In the genomic region with DNA sequence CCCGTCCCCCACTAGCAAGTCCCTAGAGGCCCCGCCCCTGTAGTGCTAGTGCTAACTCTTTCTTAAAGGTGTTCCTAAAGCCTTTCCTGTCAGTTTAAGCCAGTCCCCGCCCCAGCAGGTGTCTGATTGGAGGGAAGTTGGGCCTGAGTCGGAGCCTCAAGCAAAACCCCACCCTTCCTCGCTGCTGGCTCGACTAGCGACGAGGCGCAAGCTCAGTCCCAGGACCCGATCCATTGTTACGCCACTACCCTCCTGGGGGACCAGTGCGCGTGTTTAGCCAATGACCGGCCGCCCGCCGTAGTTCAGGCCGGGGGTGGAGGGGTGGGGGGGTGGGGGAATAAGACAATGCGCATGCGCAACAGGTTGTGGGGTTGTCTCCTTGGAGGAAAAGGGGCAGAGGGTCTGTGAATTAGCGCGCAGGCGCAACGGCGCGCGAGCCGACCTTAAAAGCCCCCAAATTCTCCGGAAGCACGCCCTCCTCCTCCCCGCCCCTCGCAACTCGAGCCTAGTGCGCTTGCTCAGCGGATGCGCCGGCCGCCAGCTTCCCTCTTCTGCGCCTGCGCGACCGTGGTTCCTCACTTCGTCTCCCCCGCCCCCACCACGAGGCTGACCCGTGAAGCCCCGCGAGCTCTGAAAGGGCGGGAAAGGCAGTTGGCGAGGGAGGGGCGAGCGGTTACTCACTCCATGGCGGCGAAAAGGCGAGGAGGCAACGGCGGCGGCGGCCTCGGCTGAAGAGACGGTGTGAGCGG, we compare ENCODE assay signal across 8 mouse cellular contexts. TPM values are rescaled to one million over a fixed set of nuclear protein-coding genes. Genes with fewer than 3 reads are reported as not detected.
DNase-seq lines count a peak whose midpoint lies in the region; ATAC-seq and TF ChIP-seq lines count a peak whose summit lies in the region.

A gene (plus strand): TSS at position 368 of the 749 bp plus-strand sequence.
A gene (plus strand): TSS at position 667 of the 749 bp plus-strand sequence.

- no peaks in the 10 kb centered on the region for H3K9me3 ChIP-seq in E14TG2a.4 (ENCODE audit: low read length)
- no peaks in the 10 kb centered on the region for H3K9me3 ChIP-seq in forebrain, embryonic 12.5 days
- no peaks in the 10 kb centered on the region for H3K9me3 ChIP-seq in heart, postnatal 0 days (replicated peaks; ENCODE audit: control insufficient read depth, low read length)
- no peaks in the 10 kb centered on the region for H3K9me3 ChIP-seq in liver, embryonic 16.5 days (replicated peaks; ENCODE audit: control insufficient read depth, low read length)
- H3K9me3 ChIP-seq in neural tube, embryonic 13.5 days, result no peaks in the 10 kb centered on the region

- peak; percentile 95 for ATAC-seq in forebrain, embryonic 12.5 days (ENCODE audit: low FRiP score)
- ATAC-seq in heart, postnatal 0 days (ENCODE audit: insufficient read depth, low read depth), result peak; percentile 90
- peak; percentile 85 for ATAC-seq in liver, embryonic 16.5 days (ENCODE audit: low read depth)
- peak; percentile 94 for ATAC-seq in neural tube, embryonic 13.5 days (ENCODE audit: low read depth)

- TF ChIP-seq EP300 in heart, postnatal 0 days (IDR thresholded peaks at IDR 0.05; ENCODE audit: low read depth), result peak; percentile 84; the same call in 1 of the 2 replicates

- H3K36me3 ChIP-seq in E14TG2a.4 (ENCODE audit: insufficient read depth, low read length), result peaks cover 59% of the 10 kb centered on the region
- peaks cover 36% of the 10 kb centered on the region for H3K36me3 ChIP-seq in forebrain, embryonic 12.5 days (replicated peaks)
- peaks cover 12% of the 10 kb centered on the region; the same call in 1 of the 2 replicates for H3K36me3 ChIP-seq in heart, postnatal 0 days (replicated peaks; ENCODE audit: control insufficient read depth, insufficient read depth, low read length)
- H3K36me3 ChIP-seq in liver, embryonic 16.5 days (ENCODE audit: control insufficient read depth, insufficient read depth), result peaks cover 7% of the 10 kb centered on the region; the same call in 1 of the 2 replicates
- peaks cover 4% of the 10 kb centered on the region; the same call in 1 of the 2 replicates for H3K36me3 ChIP-seq in neural tube, embryonic 13.5 days
- H3K36me3 ChIP-seq in testis, adult 2 months (ENCODE audit: control insufficient read depth, insufficient read depth, low read length), result peaks cover 3% of the 10 kb centered on the region; the same call in 1 of the 2 replicates

- WGBS in forebrain, embryonic 12.5 days, result under 1% methylated on average over 62 of the region's 62 CpGs
- 0% methylated on average over 47 of the region's 62 CpGs for WGBS in heart, postnatal 0 days
- under 1% methylated on average over 62 of the region's 62 CpGs for WGBS in liver, embryonic 16.5 days (ENCODE audit: insufficient replicate concordance)
- under 1% methylated on average over 62 of the region's 62 CpGs for WGBS in neural tube, embryonic 13.5 days

- peak within 1 kb of the TSS; percentile 90 for H3K4me2 ChIP-seq in forebrain, embryonic 12.5 days
- peak within 1 kb of the TSS; percentile 85 for H3K4me2 ChIP-seq in heart, postnatal 0 days (ENCODE audit: low read depth, low read length)
- peak within 1 kb of the TSS; percentile 82 for H3K4me2 ChIP-seq in liver, embryonic 16.5 days (ENCODE audit: low read depth, low read length)
- peak within 1 kb of the TSS; percentile 69 for H3K4me2 ChIP-seq in neural tube, embryonic 13.5 days

- no peaks in the 10 kb centered on the region for H3K27me3 ChIP-seq in E14TG2a.4 (ENCODE audit: insufficient read depth, low read length)
- no peaks in the 10 kb centered on the region for H3K27me3 ChIP-seq in forebrain, embryonic 12.5 days
- no peaks in the 10 kb centered on the region for H3K27me3 ChIP-seq in heart, postnatal 0 days (ENCODE audit: control insufficient read depth, insufficient read depth, low read length)
- H3K27me3 ChIP-seq in liver, embryonic 16.5 days (ENCODE audit: control insufficient read depth, insufficient read depth, low read depth, low read length), result no peaks in the 10 kb centered on the region
- no peaks in the 10 kb centered on the region for H3K27me3 ChIP-seq in neural tube, embryonic 13.5 days
- H3K27me3 ChIP-seq in testis, adult 2 months (ENCODE audit: control insufficient read depth, insufficient read depth, low read length), result no peaks in the 10 kb centered on the region

- TF ChIP-seq POLR2A in testis, adult 2 months (IDR thresholded peaks at IDR 0.05; ENCODE audit: control insufficient read depth, low read depth, low read length), result peak; percentile 91

- no peak for TF ChIP-seq CTCF in E14TG2a.4 (conservative IDR thresholded peaks at IDR 0.05; ENCODE audit: low read length)
- no peak for TF ChIP-seq CTCF in heart, postnatal 0 days (IDR thresholded peaks at IDR 0.05; ENCODE audit: low read depth)
- TF ChIP-seq CTCF in testis, adult 2 months (IDR thresholded peaks at IDR 0.05; ENCODE audit: control insufficient read depth, insufficient read depth, insufficient replicate concordance, low read depth, low read length), result no peak

- peak within 1 kb of the TSS; percentile 98 for H3K27ac ChIP-seq in forebrain, embryonic 12.5 days
- peak within 1 kb of the TSS; percentile 98 for H3K27ac ChIP-seq in heart, postnatal 0 days (ENCODE audit: low read depth)
- peak within 1 kb of the TSS; percentile 96 for H3K27ac ChIP-seq in liver, embryonic 16.5 days (ENCODE audit: low read length)
- peak within 1 kb of the TSS; percentile 94 for H3K27ac ChIP-seq in neural tube, embryonic 13.5 days (replicated peaks)
- H3K27ac ChIP-seq in testis, adult 2 months (ENCODE audit: control insufficient read depth, insufficient read depth, low read depth, low read length), result peak within 1 kb of the TSS; percentile 100

- H3K9ac ChIP-seq in forebrain, embryonic 12.5 days, result peak within 1 kb of the TSS; percentile 87
- peak within 1 kb of the TSS; percentile 89 for H3K9ac ChIP-seq in heart, postnatal 0 days (replicated peaks; ENCODE audit: low read depth, low read length)
- peak within 1 kb of the TSS; percentile 97 for H3K9ac ChIP-seq in liver, embryonic 16.5 days (ENCODE audit: low read depth, low read length)
- peak within 1 kb of the TSS; percentile 93 for H3K9ac ChIP-seq in neural tube, embryonic 13.5 days

- peak within 1 kb of the TSS; percentile 96 for H3K4me3 ChIP-seq in E14TG2a.4 (replicated peaks; ENCODE audit: low read length)
- peak within 1 kb of the TSS; percentile 86 for H3K4me3 ChIP-seq in forebrain, embryonic 12.5 days (replicated peaks)
- peak within 1 kb of the TSS; percentile 78 for H3K4me3 ChIP-seq in heart, postnatal 0 days (ENCODE audit: low read depth, low read length)
- H3K4me3 ChIP-seq in liver, embryonic 16.5 days (ENCODE audit: low read depth, low read length), result peak within 1 kb of the TSS; percentile 95
- peak within 1 kb of the TSS; percentile 84 for H3K4me3 ChIP-seq in neural tube, embryonic 13.5 days
- peak within 1 kb of the TSS; percentile 99 for H3K4me3 ChIP-seq in testis, adult 2 months (ENCODE audit: control insufficient read depth, low read depth, low read length)

- peak; percentile 97 for DNase-seq in c-Kit-positive CD71-positive TER-119-positive erythroid progenitor cells, embryonic 14.5 days (ENCODE audit: low spot score)
- DNase-seq in heart, postnatal 0 days (ENCODE audit: low spot score), result peak; percentile 99
- DNase-seq in kidney, postnatal 4 days, result peak; percentile 100

- H3K4me1 ChIP-seq in E14TG2a.4 (replicated peaks; ENCODE audit: low read depth, low read length), result peaks cover 59% of the 10 kb centered on the region
- peaks cover 47% of the 10 kb centered on the region for H3K4me1 ChIP-seq in forebrain, embryonic 12.5 days
- H3K4me1 ChIP-seq in heart, postnatal 0 days (ENCODE audit: control insufficient read depth, insufficient read depth), result peaks cover 37% of the 10 kb centered on the region
- peaks cover 48% of the 10 kb centered on the region for H3K4me1 ChIP-seq in liver, embryonic 16.5 days (ENCODE audit: control insufficient read depth, low read depth, low read length)
- H3K4me1 ChIP-seq in neural tube, embryonic 13.5 days (replicated peaks), result peaks cover 53% of the 10 kb centered on the region
- peaks cover 15% of the 10 kb centered on the region for H3K4me1 ChIP-seq in testis, adult 2 months (ENCODE audit: control insufficient read depth, insufficient read depth, low read length)

RNA-seq across cellular contexts. Expression of the first gene that starts in this region (rescaled TPM):
- polyA plus RNA-seq in forebrain, embryonic 12.5 days (2016; fragmentation: Nextera tagmentation; extraction: Ambion mirVana), result 94.6 and 105 TPM in 2 replicates
- total RNA-seq in heart, postnatal 0 days (2014; rRNA removed; ENCODE audit: low replicate concordance), result 75.3 and 78.0 TPM in 2 replicates
- polyA plus RNA-seq in heart, postnatal 0 days (2015; fragmentation: Nextera tagmentation; extraction: Ambion mirVana), result 37.6 and 40.9 TPM in 2 replicates
- 43.4 and 44.7 TPM in 2 replicates for polyA plus RNA-seq in liver, embryonic 16.5 days (2015; fragmentation: Nextera tagmentation; extraction: Ambion mirVana)
- 51.0 and 53.0 TPM in 2 replicates for polyA plus RNA-seq in neural tube, embryonic 13.5 days (2015; fragmentation: Nextera tagmentation; extraction: Ambion mirVana)
- 181 and 183 TPM in 2 replicates for polyA plus RNA-seq in testis, adult 2 months (2012; rRNA removed)

RNA-seq across cellular contexts. Expression of the second gene that starts in this region (rescaled TPM):
- polyA plus RNA-seq in forebrain, embryonic 12.5 days (2016; fragmentation: Nextera tagmentation; extraction: Ambion mirVana), result 2.3 and 2.5 TPM in 2 replicates
- not detected in 2 replicates for total RNA-seq in heart, postnatal 0 days (2014; rRNA removed; ENCODE audit: low replicate concordance)
- polyA plus RNA-seq in heart, postnatal 0 days (2015; fragmentation: Nextera tagmentation; extraction: Ambion mirVana), result 0.93 and 1.1 TPM in 2 replicates
- polyA plus RNA-seq in liver, embryonic 16.5 days (2015; fragmentation: Nextera tagmentation; extraction: Ambion mirVana), result 0.34 and 0.76 TPM in 2 replicates
- 1.1 and 2.0 TPM in 2 replicates for polyA plus RNA-seq in neural tube, embryonic 13.5 days (2015; fragmentation: Nextera tagmentation; extraction: Ambion mirVana)
- polyA plus RNA-seq in testis, adult 2 months (2012; rRNA removed), result 97.2 and 97.6 TPM in 2 replicates

Comparison
In these comparisons a context has a peak if more than half of its experiments do, and no peak if none do; other contexts are left out.
1. Peak in every context shown above with its lines: DNase-seq, ATAC-seq, H3K4me3 ChIP-seq and H3K27ac ChIP-seq.
2. RNA of the second gene that starts in this region (polyA plus RNA-seq): 97.2 to 97.6 TPM in testis, adult 2 months; 2.3 to 2.5 TPM in forebrain, embryonic 12.5 days, 1.1 to 2.0 TPM in neural tube, embryonic 13.5 days, 0.93 to 1.1 TPM in heart, postnatal 0 days and 0.34 to 0.76 TPM in liver, embryonic 16.5 days; every median in the first group is over 10 times any median in the second.